Mouse (Mus musculus): ENCODE data around the gene Dnajc4. TPM values are rescaled to one million over a fixed set of nuclear protein-coding genes. Genes with fewer than 3 reads are reported as not detected.

The Dnajc4 gene
- polyA plus RNA-seq, 1 experiment from 2014 or later = 40.3 TPM

DNA sequence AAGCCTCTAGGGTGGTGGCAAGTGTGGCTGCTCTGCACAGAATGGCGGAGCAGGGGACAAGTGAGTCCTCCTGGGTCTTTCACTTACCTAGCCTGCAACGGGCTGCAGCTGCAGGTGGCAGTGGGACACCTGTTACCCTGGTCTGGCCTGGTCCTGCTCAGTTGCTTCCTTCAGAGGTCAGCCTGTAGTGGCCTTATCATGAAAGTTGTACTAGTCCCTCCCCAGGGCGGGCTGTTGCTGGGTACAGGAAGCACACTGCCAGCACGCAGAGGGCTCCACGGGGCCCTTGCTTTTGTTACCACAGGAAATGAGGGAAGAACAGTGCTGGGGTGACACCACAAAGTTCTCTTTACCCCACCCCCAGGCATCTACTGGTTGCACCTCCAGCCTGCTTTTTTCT lies 26.8 kb upstream of the Dnajc4 start, which contains the start of gene Fermt3:
Fermt3 (minus strand) TSS at position 279 of the 400 bp plus-strand sequence.
- 58% methylated on average over 5 of the region's 5 CpGs for WGBS
- peak within 1 kb of the TSS; percentile 34; the same call in 1 of the 2 replicates for H3K9ac ChIP-seq (ENCODE audit: low read length)
- H3K27me3 ChIP-seq (ENCODE audit: control insufficient read depth, insufficient read depth, low read length) = no peaks in the 10 kb centered on the region
- peak within 1 kb of the TSS; percentile 37 for H3K4me3 ChIP-seq (ENCODE audit: low read length)
- peak within 1 kb of the TSS; percentile 65 for H3K27ac ChIP-seq (ENCODE audit: low read length)
- peaks cover 37% of the 10 kb centered on the region for H3K36me3 ChIP-seq (ENCODE audit: control insufficient read depth, insufficient read depth)
- ATAC-seq (replicated peaks; ENCODE audit: extremely low read depth, insufficient read depth, low FRiP score) = peak; percentile 47
- H3K4me1 ChIP-seq (ENCODE audit: control insufficient read depth, insufficient read depth, low read length) = peaks cover 6% of the 10 kb centered on the region; the same call in 1 of the 2 replicates
- H3K4me2 ChIP-seq (ENCODE audit: low read depth, low read length) = peak within 1 kb of the TSS; percentile 27
- H3K9me3 ChIP-seq (replicated peaks; ENCODE audit: control insufficient read depth, low read length) = no peaks in the 10 kb centered on the region

DNA sequence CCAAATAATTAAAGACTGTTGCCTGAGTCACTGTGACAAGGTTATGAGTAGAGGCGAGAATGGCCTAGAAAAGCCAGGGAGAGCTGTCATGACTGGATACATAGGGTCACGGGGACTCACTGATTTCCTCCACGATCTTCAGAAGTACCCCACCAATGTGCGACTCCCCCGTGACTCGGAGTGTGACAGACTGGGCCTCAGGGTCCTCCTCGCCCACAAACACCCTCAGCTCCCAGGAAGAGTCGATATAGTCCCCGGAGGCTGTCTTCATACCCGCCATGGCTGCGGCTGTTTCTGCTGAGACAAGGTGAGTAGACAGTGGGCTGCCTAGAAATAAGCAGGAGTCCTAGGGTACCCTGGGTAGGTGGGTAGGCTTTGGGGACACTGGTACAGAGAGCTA lies 26.2 kb upstream of the Dnajc4 start:
- peak overlapping the region; percentile 27 for H3K4me2 ChIP-seq (ENCODE audit: low read depth, low read length)
- H3K27ac ChIP-seq (ENCODE audit: low read length) = peak overlapping the region; percentile 65
- peaks cover 6% of the 10 kb centered on the region; the same call in 1 of the 2 replicates for H3K4me1 ChIP-seq (ENCODE audit: control insufficient read depth, insufficient read depth, low read length)
- H3K9me3 ChIP-seq (replicated peaks; ENCODE audit: control insufficient read depth, low read length) = no peaks in the 10 kb centered on the region
- peak overlapping the region; percentile 37 for H3K4me3 ChIP-seq (ENCODE audit: low read length)
- ATAC-seq (replicated peaks; ENCODE audit: extremely low read depth, insufficient read depth, low FRiP score) = no peak
- peak overlapping the region; percentile 18; the same call in 1 of the 2 replicates for H3K9ac ChIP-seq (ENCODE audit: low read length)
- WGBS = 71% methylated on average over 11 of the region's 11 CpGs
- peaks cover 33% of the 10 kb centered on the region for H3K36me3 ChIP-seq (ENCODE audit: control insufficient read depth, insufficient read depth)
- no peaks in the 10 kb centered on the region for H3K27me3 ChIP-seq (ENCODE audit: control insufficient read depth, insufficient read depth, low read length)

DNA sequence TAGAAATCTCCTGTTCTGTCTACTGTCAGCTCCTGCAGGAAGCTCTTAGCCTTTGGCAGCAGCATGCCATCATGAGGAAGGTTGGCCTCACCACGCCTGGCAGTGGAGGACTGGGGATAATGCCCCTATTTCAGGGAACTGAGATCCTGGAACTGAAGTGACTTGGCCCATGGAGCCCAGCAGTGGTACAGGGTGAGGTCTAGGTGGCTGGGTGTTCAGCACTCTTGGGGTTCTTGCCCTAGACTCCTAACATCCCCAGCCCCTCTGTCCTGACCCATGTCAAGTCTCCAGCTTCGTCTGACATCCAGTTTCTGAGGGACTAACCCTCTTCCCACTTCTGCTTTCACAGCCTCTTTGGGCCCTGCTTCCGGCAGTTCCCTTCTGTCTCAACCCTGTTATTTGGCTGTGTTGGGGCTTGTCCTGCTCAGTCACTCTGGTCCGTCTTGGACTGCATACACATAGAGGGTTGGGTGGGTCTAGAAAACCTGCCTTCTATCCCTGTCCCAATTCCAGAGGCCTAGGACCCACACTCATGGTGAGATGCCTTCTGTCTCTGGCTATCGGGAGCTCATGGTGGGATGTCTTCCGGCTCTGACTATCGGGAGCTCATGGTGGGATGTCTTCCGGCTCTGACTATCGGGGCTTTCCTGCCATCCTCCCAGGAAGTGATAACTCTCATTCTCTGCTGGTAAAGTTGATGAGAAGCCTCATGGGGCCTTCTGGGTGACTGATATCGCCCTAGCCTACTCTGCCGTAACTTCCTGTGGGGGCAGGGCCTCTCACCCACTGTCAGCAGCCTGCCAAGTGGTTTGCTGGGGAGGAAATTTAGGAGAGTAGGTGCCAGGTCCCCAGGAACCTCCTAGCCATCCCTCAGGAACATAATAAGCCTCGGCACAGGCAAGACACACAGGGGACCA lies 25.4 kb upstream of the Dnajc4 start:
- no peak; the same call in 1 of the 2 replicates for ATAC-seq (replicated peaks; ENCODE audit: extremely low read depth, insufficient read depth, low FRiP score)
- peaks cover 6% of the 10 kb centered on the region; the same call in 1 of the 2 replicates for H3K4me1 ChIP-seq (ENCODE audit: control insufficient read depth, insufficient read depth, low read length)
- H3K9me3 ChIP-seq (replicated peaks; ENCODE audit: control insufficient read depth, low read length) = no peaks in the 10 kb centered on the region
- peak overlapping the region; percentile 27 for H3K4me2 ChIP-seq (ENCODE audit: low read depth, low read length)
- peak overlapping the region; percentile 18; the same call in 1 of the 2 replicates for H3K9ac ChIP-seq (ENCODE audit: low read length)
- peaks cover 25% of the 10 kb centered on the region for H3K36me3 ChIP-seq (ENCODE audit: control insufficient read depth, insufficient read depth)
- 61% methylated on average over 12 of the region's 12 CpGs for WGBS
- no peaks in the 10 kb centered on the region for H3K27me3 ChIP-seq (ENCODE audit: control insufficient read depth, insufficient read depth, low read length)
- peak overlapping the region; percentile 37 for H3K4me3 ChIP-seq (ENCODE audit: low read length)
- H3K27ac ChIP-seq (ENCODE audit: low read length) = peak overlapping the region; percentile 65

DNA sequence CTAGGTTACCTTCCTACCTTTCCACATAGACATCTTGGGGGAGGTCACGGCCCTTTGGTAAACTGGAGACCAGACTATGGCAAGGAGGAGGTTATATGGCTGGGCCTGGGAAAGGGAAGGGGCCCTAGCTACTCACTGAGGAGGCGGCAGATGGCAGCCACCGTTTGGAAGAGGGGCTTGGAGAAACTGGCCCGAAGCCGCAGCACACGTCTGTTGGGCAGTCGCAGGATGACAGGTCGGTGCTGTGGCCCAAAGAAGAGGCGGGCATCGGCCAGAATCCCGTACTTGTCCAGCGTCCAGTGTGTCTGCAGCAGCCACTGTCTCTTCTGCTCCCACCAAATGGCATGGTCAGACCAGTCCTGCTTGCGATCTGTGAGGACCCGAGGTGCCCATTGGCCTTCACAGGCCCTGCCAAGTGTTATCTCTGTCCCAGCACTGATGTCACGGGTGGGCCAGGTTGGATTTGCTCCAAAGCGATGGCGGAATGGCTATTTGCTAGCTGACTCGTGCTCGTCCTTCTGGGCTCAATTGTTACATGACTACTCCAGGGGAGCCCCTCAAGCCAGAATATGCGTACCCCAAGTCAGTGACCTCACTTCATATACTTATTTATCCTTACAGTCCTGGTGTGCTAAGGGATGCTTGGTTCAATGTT lies 22.2 kb upstream of the Dnajc4 start:
- no peak overlapping the region for H3K27ac ChIP-seq (ENCODE audit: low read length)
- peaks cover under 1% of the 10 kb centered on the region; the same call in 1 of the 2 replicates for H3K36me3 ChIP-seq (ENCODE audit: control insufficient read depth, insufficient read depth)
- H3K4me1 ChIP-seq (ENCODE audit: control insufficient read depth, insufficient read depth, low read length) = peaks cover 6% of the 10 kb centered on the region; the same call in 1 of the 2 replicates
- no peak overlapping the region for H3K4me2 ChIP-seq (ENCODE audit: low read depth, low read length)
- no peaks in the 10 kb centered on the region for H3K9me3 ChIP-seq (replicated peaks; ENCODE audit: control insufficient read depth, low read length)
- no peaks in the 10 kb centered on the region for H3K27me3 ChIP-seq (ENCODE audit: control insufficient read depth, insufficient read depth, low read length)
- H3K4me3 ChIP-seq (ENCODE audit: low read length) = no peak overlapping the region
- 79% methylated on average over 20 of the region's 20 CpGs for WGBS
- no peak for ATAC-seq (replicated peaks; ENCODE audit: extremely low read depth, insufficient read depth, low FRiP score)
- H3K9ac ChIP-seq (ENCODE audit: low read length) = no peak overlapping the region

DNA sequence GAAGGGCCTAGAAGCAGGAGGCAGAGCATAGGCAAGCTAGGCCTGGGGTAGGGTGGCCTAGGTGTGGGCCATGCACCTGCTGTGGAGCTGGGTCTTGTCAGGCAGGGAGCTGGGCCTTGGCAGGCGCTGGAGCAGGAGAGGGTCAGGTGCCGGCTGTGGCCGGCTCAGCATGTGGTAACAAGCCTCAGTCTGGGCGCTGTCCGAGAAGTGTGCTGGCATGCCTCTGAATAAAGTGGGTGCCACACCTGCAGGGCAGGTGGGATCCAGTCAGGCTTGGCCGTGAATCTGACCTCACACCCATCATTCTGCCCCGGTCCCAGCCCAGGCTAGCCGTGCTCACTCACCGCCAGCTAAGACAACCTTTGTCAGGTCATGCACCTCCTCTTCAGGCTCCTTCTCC lies 21.6 kb upstream of the Dnajc4 start:
- H3K27me3 ChIP-seq (ENCODE audit: control insufficient read depth, insufficient read depth, low read length) = no peaks in the 10 kb centered on the region
- H3K9ac ChIP-seq (ENCODE audit: low read length) = no peak overlapping the region
- H3K4me1 ChIP-seq (ENCODE audit: control insufficient read depth, insufficient read depth, low read length) = peaks cover 6% of the 10 kb centered on the region; the same call in 1 of the 2 replicates
- no peak overlapping the region for H3K27ac ChIP-seq (ENCODE audit: low read length)
- ATAC-seq (replicated peaks; ENCODE audit: extremely low read depth, insufficient read depth, low FRiP score) = no peak
- H3K36me3 ChIP-seq (ENCODE audit: control insufficient read depth, insufficient read depth) = no peaks in the 10 kb centered on the region
- H3K4me3 ChIP-seq (ENCODE audit: low read length) = no peak overlapping the region
- 87% methylated on average over 9 of the region's 9 CpGs for WGBS
- no peaks in the 10 kb centered on the region for H3K9me3 ChIP-seq (replicated peaks; ENCODE audit: control insufficient read depth, low read length)
- no peak overlapping the region for H3K4me2 ChIP-seq (ENCODE audit: low read depth, low read length)

DNA sequence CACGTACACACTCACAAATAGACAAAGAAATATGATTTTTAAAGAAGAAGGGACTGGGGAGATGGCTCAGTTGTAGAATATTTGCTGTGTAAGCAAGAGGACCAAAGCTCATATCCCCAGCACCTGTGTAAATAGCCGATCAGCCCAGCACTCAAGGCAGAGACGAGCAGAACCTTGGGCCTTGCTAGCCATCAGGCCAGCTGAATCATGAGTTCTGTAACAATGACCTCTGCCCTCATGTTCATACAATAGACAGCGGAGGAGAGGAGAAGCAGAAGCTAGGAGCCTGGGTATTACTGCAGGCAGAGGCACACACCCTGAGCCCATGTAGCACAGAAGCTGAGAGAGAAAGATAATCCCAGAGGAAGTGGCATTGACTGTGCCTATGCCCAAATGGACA lies 20.1 kb upstream of the Dnajc4 start:
- Histone ChIP-seq H3K27ac (ENCODE audit: low read length) (no peak overlapping the region), H3K9me3 (replicated peaks; ENCODE audit: control insufficient read depth, low read length) (no peaks in the 10 kb centered on the region), H3K27me3 (ENCODE audit: control insufficient read depth, insufficient read depth, low read length) (no peaks in the 10 kb centered on the region), H3K36me3 (ENCODE audit: control insufficient read depth, insufficient read depth) (no peaks in the 10 kb centered on the region), H3K9ac (ENCODE audit: low read length) (no peak overlapping the region), H3K4me3 (ENCODE audit: low read length) (no peak overlapping the region), H3K4me2 (ENCODE audit: low read depth, low read length) (no peak overlapping the region), H3K4me1 (ENCODE audit: control insufficient read depth, insufficient read depth, low read length) (no peaks in the 10 kb centered on the region)
- ATAC-seq (replicated peaks; ENCODE audit: extremely low read depth, insufficient read depth, low FRiP score) = no peak
- 78% methylated on average over 4 of the region's 4 CpGs for WGBS

DNA sequence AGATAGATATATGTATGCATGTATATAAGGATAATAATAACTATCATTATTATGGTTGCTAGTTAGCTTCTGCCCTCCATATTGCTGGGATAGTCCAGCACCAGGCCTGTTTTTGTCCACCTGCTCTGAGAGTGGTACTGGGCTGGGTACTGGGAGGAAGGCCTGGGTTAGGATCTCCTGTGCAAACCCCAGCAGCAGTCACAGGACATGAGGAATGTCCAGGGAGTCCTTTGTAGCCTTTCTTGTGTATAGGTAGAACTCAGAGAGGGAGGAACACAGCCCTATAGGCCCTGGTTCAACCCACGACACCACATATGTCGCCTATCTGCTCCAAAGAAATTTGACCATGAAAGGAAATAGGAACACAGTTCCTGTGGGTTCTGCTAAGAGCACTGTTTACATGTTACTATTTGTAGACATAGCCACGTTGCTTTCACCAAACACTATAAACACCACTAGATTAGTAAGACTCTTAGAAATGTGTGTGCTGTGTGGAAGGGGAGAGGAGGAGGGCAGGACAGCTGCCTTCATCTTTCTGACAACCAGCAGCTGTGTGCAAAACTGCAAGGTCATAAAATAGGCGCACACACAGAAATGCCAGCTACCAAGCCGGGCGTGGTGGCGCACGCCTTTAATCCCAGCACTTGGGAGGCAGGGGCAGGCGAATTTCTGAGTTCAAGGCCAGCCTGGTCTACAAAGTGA lies 14.7 kb upstream of the Dnajc4 start:
- H3K4me2 ChIP-seq (ENCODE audit: low read depth, low read length) = no peak overlapping the region
- no peaks in the 10 kb centered on the region for H3K36me3 ChIP-seq (ENCODE audit: control insufficient read depth, insufficient read depth)
- no peak overlapping the region for H3K4me3 ChIP-seq (ENCODE audit: low read length)
- no peak for ATAC-seq (replicated peaks; ENCODE audit: extremely low read depth, insufficient read depth, low FRiP score)
- WGBS = 76% methylated on average over 9 of the region's 9 CpGs
- H3K4me1 ChIP-seq (ENCODE audit: control insufficient read depth, insufficient read depth, low read length) = no peaks in the 10 kb centered on the region
- H3K27me3 ChIP-seq (ENCODE audit: control insufficient read depth, insufficient read depth, low read length) = no peaks in the 10 kb centered on the region
- no peak overlapping the region for H3K9ac ChIP-seq (ENCODE audit: low read length)
- no peaks in the 10 kb centered on the region for H3K9me3 ChIP-seq (replicated peaks; ENCODE audit: control insufficient read depth, low read length)
- H3K27ac ChIP-seq (ENCODE audit: low read length) = no peak overlapping the region

DNA sequence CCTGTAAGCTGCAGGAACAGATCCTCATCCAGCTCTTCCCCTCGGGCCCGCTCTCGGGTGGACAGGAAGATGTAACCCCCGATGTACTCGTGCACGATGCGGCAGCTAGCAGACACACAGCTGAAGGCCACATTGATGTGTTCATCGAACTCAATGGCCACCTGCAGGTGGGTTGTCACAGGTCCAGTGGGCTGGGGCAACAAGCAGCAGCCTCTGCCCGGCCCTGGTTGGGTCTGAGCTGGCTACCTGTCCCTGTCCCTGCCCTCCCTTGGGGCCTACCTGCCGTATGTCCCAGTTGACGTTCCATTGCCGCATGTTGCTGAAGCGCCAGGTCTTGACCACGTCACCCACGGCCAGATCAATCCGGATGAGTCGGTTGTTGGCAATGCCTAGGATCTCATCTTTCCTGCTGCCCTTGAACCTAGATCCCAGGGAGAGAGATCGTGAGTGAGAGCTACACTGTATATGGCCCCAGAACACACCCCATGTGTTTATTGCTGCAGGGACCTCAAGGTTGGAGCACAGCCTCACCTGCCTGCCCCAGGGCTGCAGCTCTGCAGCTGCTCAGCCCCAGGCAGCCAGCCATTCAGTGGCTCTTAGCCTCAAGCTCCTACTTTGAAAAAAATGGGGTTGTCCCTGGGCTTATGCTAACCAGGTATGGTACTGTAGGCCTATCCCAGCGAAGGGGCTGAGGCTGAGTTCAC lies 7.1 kb upstream of the Dnajc4 start:
- no peak overlapping the region for H3K4me2 ChIP-seq (ENCODE audit: low read depth, low read length)
- no peak overlapping the region for H3K9ac ChIP-seq (ENCODE audit: low read length)
- peaks cover 26% of the 10 kb centered on the region for H3K36me3 ChIP-seq (ENCODE audit: control insufficient read depth, insufficient read depth)
- H3K4me1 ChIP-seq (ENCODE audit: control insufficient read depth, insufficient read depth, low read length) = peaks cover 25% of the 10 kb centered on the region
- no peaks in the 10 kb centered on the region for H3K27me3 ChIP-seq (ENCODE audit: control insufficient read depth, insufficient read depth, low read length)
- ATAC-seq (replicated peaks; ENCODE audit: extremely low read depth, insufficient read depth, low FRiP score) = no peak
- H3K9me3 ChIP-seq (replicated peaks; ENCODE audit: control insufficient read depth, low read length) = no peaks in the 10 kb centered on the region
- no peak overlapping the region for H3K27ac ChIP-seq (ENCODE audit: low read length)
- WGBS = 93% methylated on average over 19 of the region's 19 CpGs
- H3K4me3 ChIP-seq (ENCODE audit: low read length) = no peak overlapping the region

Data from heart, embryonic 16.5 days (tissue).